Mouse (Mus musculus): ENCODE measurements around the gene Surf1. TPM values are rescaled to one million over a fixed set of nuclear protein-coding genes. Genes with fewer than 3 reads are reported as not detected.
"Not testable (repeated sequence)": the region's sequence is repeated elsewhere in the genome, so short reads cannot be mapped to it uniquely, and the experiment has no call there.

Surf1 gene
- total RNA-seq, 2 experiments from 2014 or later: 61.3 to 61.6 TPM

- DNase-seq: no peak
Observed at GRCm38 (mm10) chr2:26900731-26901130, 15.6 kb downstream of the Surf1 start.

- no peak for DNase-seq
Observed at GRCm38 (mm10) chr2:26895898-26896297, 20.4 kb downstream of the Surf1 start.

- not testable (repeated sequence) for DNase-seq
Observed at GRCm38 (mm10) chr2:26886170-26886569, 30.2 kb downstream of the Surf1 start.

- not testable (repeated sequence) for DNase-seq
Observed at GRCm38 (mm10) chr2:26885541-26885940, 30.8 kb downstream of the Surf1 start.

- no peak for DNase-seq
Observed at GRCm38 (mm10) chr2:26878571-26878970, 37.8 kb downstream of the Surf1 start.

GRCm38 (mm10) chr2:26870666-26871065 is 45.7 kb downstream of the Surf1 start:
- no peak for DNase-seq

GRCm38 (mm10) chr2:26864879-26865278 is 51.5 kb downstream of the Surf1 start, which contains the start of gene Abo:
Abo (minus strand) TSS chr2:26864979.
- DNase-seq: no peak

Other genes with a start within 250 kb of the Surf1 start
- gene Lcn4, start 245.2 kb downstream of the Surf1 start, total RNA-seq (2021): not detected
- gene Abo, start 51.6 kb downstream of the Surf1 start, total RNA-seq (2021): not detected
- gene Surf6, start 13.7 kb downstream of the Surf1 start, total RNA-seq (2021): 10 to 100 TPM; 11.7 to 14.2 TPM
- gene Med22, start 5.9 kb downstream of the Surf1 start, total RNA-seq (2021): 10 to 100 TPM; 24.7 to 25.6 TPM
- 100 to 1,000 TPM; 282 to 289 TPM for gene Rpl7a, start 5.8 kb downstream of the Surf1 start, total RNA-seq (2021)
- gene Surf2, start 163 bp downstream of the Surf1 start, total RNA-seq (2021): 10 to 100 TPM; 12.8 to 15.3 TPM
- 10 to 100 TPM; 77.9 to 83.1 TPM for gene Surf4, start 17.4 kb upstream of the Surf1 start, total RNA-seq (2021)
- gene Stkld1, start 17.5 kb upstream of the Surf1 start, total RNA-seq (2021): not detected
- gene Rexo4, start 47.9 kb upstream of the Surf1 start, total RNA-seq (2021): 10 to 100 TPM; 11.1 to 12.1 TPM
- not detected for gene Adamts13, start 56.9 kb upstream of the Surf1 start, total RNA-seq (2021)
- gene Cacfd1, start 93.4 kb upstream of the Surf1 start, total RNA-seq (2021): 10 to 100 TPM; 45.6 to 48.8 TPM
- under 1 TPM; 0.17 to 0.31 TPM for gene Slc2a6, start 111.5 kb upstream of the Surf1 start, total RNA-seq (2021)
- gene Mymk, start 155.6 kb upstream of the Surf1 start, total RNA-seq (2021): not detected
- gene Adamtsl2, start 162.8 kb upstream of the Surf1 start, total RNA-seq (2021): 10 to 100 TPM in 1 of 2 experiments, 1 to 10 TPM in 1; 4.5 to 10.1 TPM
- gene Fam163b, start 226.0 kb upstream of the Surf1 start, total RNA-seq (2021): under 1 TPM; 0.37 to 0.39 TPM
- gene Dbh, start 248.7 kb upstream of the Surf1 start, total RNA-seq (2021): 1 to 10 TPM; 1.6 to 1.7 TPM